9 mouse cellular contexts compared by ENCODE assay signal in genomic region chr11:18883507-18883881, GRCm38 (mm10).
DNase-seq lines count a peak whose midpoint lies in the region; ATAC-seq and TF ChIP-seq lines count a peak whose summit lies in the region.
"Had no signal": no experiment of that assay in that cellular context is flagged by ENCODE, and none has a peak within 500 bp of the region (broad histone marks: within the 10 kb centered on the region; RNA-seq: fewer than 3 reads in every experiment).

No protein-coding gene starts in this region.

- TF ChIP-seq POLR2A in cerebellum, adult 2 months (IDR thresholded peaks at IDR 0.05; ENCODE audit: borderline replicate concordance, insufficient read depth, low read length): no peak

- H3K36me3 ChIP-seq in lung, embryonic 14.5 days (ENCODE audit: insufficient read depth): peaks cover 41% of the 10 kb centered on the region
- H3K36me3 ChIP-seq in limb, embryonic 11.5 days (ENCODE audit: control insufficient read depth, insufficient read depth, low read length): no peaks in the 10 kb centered on the region

- DNase-seq in lung, embryonic 14.5 days: peak; percentile 77
- DNase-seq in lung, adult 18-20 months: no peak
- DNase-seq in forelimb bud, embryonic 11.5 days (ENCODE audit: low read depth, low spot score): peak; percentile 91
- peak; percentile 72 for DNase-seq in limb, embryonic 11.5 days (ENCODE audit: low spot score)
- peak; percentile 90 for DNase-seq in retina, postnatal 1 day
- DNase-seq in lung, postnatal 10 days: no peak
- no peak for DNase-seq in cerebellum, adult 2 months
- DNase-seq in right cerebral cortex, adult 18-20 months: no peak
- DNase-seq: cerebellum, adult 11 months had no signal

- no peaks in the 10 kb centered on the region for H3K27me3 ChIP-seq in lung, embryonic 14.5 days (ENCODE audit: insufficient read depth, low read length)
- no peaks in the 10 kb centered on the region for H3K27me3 ChIP-seq in limb, embryonic 11.5 days (ENCODE audit: control insufficient read depth, insufficient read depth, low read length)
- no peaks in the 10 kb centered on the region for H3K27me3 ChIP-seq in cerebellum, adult 2 months (ENCODE audit: control insufficient read depth, insufficient read depth, low read length)

- no peak for ATAC-seq in lung, embryonic 14.5 days (ENCODE audit: insufficient read depth)
- peak; percentile 88 for ATAC-seq in limb, embryonic 11.5 days (ENCODE audit: insufficient number of reproducible peaks, low FRiP score, low TSS enrichment, low read depth)

- H3K4me3 ChIP-seq in lung, embryonic 14.5 days (ENCODE audit: low read depth, low read length): no peak overlapping the region
- no peak overlapping the region for H3K4me3 ChIP-seq in limb, embryonic 11.5 days (ENCODE audit: low read depth, low read length)
- H3K4me3 ChIP-seq in cerebellum, adult 2 months (replicated peaks; ENCODE audit: insufficient read depth, low read depth, low read length): no peak overlapping the region

- H3K4me2 ChIP-seq in lung, embryonic 14.5 days: no peak overlapping the region
- no peak overlapping the region for H3K4me2 ChIP-seq in limb, embryonic 11.5 days (ENCODE audit: low read depth, severe bottlenecking)

- 0 out of 2 replicates have a peak, but pooled peaks cover 7% of the 10 kb centered on the region for H3K4me1 ChIP-seq in lung, embryonic 14.5 days (ENCODE audit: insufficient read depth)
- peaks cover 19% of the 10 kb centered on the region for H3K4me1 ChIP-seq in limb, embryonic 11.5 days (ENCODE audit: control insufficient read depth, insufficient read depth, low read length)
- no peaks in the 10 kb centered on the region; the same call in 1 of the 2 replicates for H3K4me1 ChIP-seq in cerebellum, adult 2 months (ENCODE audit: control insufficient read depth, insufficient read depth, low read length)

- TF ChIP-seq CTCF in lung, embryonic 14.5 days (IDR thresholded peaks at IDR 0.05; ENCODE audit: low read depth): no peak
- no peak for TF ChIP-seq CTCF in cerebellum, adult 2 months (IDR thresholded peaks at IDR 0.05; ENCODE audit: borderline replicate concordance, insufficient read depth, low read depth, low read length)

- 21% methylated on average over 2 of the region's 2 CpGs for WGBS in lung, embryonic 14.5 days
- WGBS in limb, embryonic 11.5 days: 34% methylated on average over 2 of the region's 2 CpGs
- WGBS in cerebellum, adult 2 months: 27% methylated on average over 2 of the region's 2 CpGs

- H3K9me3 ChIP-seq in lung, embryonic 14.5 days (ENCODE audit: low read depth, low read length): no peaks in the 10 kb centered on the region
- H3K9me3 ChIP-seq in limb, embryonic 11.5 days (ENCODE audit: control insufficient read depth, low read length): no peaks in the 10 kb centered on the region

- H3K9ac ChIP-seq in lung, embryonic 14.5 days: no peak overlapping the region
- no peak overlapping the region for H3K9ac ChIP-seq in limb, embryonic 11.5 days (ENCODE audit: low read length)

- H3K27ac ChIP-seq in lung, embryonic 14.5 days (ENCODE audit: low read depth): no peak overlapping the region
- no peak overlapping the region for H3K27ac ChIP-seq in limb, embryonic 11.5 days (replicated peaks; ENCODE audit: low read depth, low read length)
- H3K27ac ChIP-seq in cerebellum, adult 2 months (ENCODE audit: insufficient read depth, low read length): no peak overlapping the region

Comparison
In these comparisons a context has a peak if more than half of its experiments do, and no peak if none do; other contexts are left out.
1. DNase-seq: peak in lung, embryonic 14.5 days (single experiment), forelimb bud, embryonic 11.5 days (single experiment), limb, embryonic 11.5 days (single experiment) and retina, postnatal 1 day (single experiment); none in lung, adult 18-20 months (0 of 2), lung, postnatal 10 days (single experiment), cerebellum, adult 2 months (0 of 2) and right cerebral cortex, adult 18-20 months (single experiment).